Mouse (Mus musculus) small intestine, adult 2 months (tissue): ENCODE results near the gene 9630041A04Rik. TPM values are rescaled to one million over a fixed set of nuclear protein-coding genes. Genes with fewer than 3 reads are reported as not detected.

Experiments used
- H3K27ac ChIP-seq: fragments of 200-500 bp; 2 replicates; pipeline ENCODE4 v1.5.1; 2012; ENCODE audit warnings: low read depth, low read length, control low read depth, inconsistent platforms; ENCODE audit not compliant: insufficient read depth
- H3K27me3 ChIP-seq: fragments of 200-500 bp; 2 replicates; pipeline ENCODE4 v1.6.1; 2012; ENCODE audit warnings: mild to moderate bottlenecking, moderate library complexity, low read length, inconsistent platforms; ENCODE audit not compliant: control insufficient read depth, insufficient read depth
- H3K36me3 ChIP-seq: fragments of 200-500 bp; 2 replicates; pipeline ENCODE4 v1.6.1; 2012; ENCODE audit warnings: mild to moderate bottlenecking, low read length, control low read depth, inconsistent platforms; ENCODE audit not compliant: control insufficient read depth, insufficient read depth
- H3K4me1 ChIP-seq: fragments of 200-500 bp; 2 replicates; pipeline ENCODE4 v1.6.1; 2012; ENCODE audit warnings: low read length, inconsistent platforms, mixed read lengths; ENCODE audit not compliant: control insufficient read depth, insufficient read depth, insufficient read length
- H3K4me3 ChIP-seq: fragments of 200-500 bp; 2 replicates; pipeline ENCODE4 v1.5.1; 2012; ENCODE audit warnings: low read depth, mild to moderate bottlenecking, control low read depth, inconsistent platforms, low read length, moderate library complexity
- CTCF ChIP-seq: fragments of 200-500 bp; IDR thresholded peaks from 2 replicates; pipeline ENCODE4 v1.5.1; 2012; ENCODE audit warnings: low read depth, mild to moderate bottlenecking, control low read depth, inconsistent platforms, low read length, moderate library complexity, mixed read lengths; ENCODE audit not compliant: insufficient replicate concordance, insufficient read length; ENCODE audit errors: extremely low read depth
- POLR2A ChIP-seq: fragments of 200-500 bp; IDR thresholded peaks from 2 replicates; pipeline ENCODE4 v1.6.1; 2012; ENCODE audit warnings: low read depth, mild to moderate bottlenecking, control low read depth, inconsistent platforms, low read length, moderate library complexity
- WGBS: fragments of 180-500 bp; shearing (Covaris S2); methylation state at CpG from one replicate; pipeline ENCODE4 v1.1.7; 2018; 5-methylcytosine and 5-hydroxymethylcytosine counted together
- polyA plus RNA-seq: library from polyadenylated mRNA; depleted of rRNA; stranded (reverse); fragments of >200 nt; gene quantifications from 2 replicates; pipeline ENCODE4 v1.2.3, GENCODE M21; 2012

9630041A04Rik gene
- polyA plus RNA-seq, 1 experiment, result not detected

DNA sequence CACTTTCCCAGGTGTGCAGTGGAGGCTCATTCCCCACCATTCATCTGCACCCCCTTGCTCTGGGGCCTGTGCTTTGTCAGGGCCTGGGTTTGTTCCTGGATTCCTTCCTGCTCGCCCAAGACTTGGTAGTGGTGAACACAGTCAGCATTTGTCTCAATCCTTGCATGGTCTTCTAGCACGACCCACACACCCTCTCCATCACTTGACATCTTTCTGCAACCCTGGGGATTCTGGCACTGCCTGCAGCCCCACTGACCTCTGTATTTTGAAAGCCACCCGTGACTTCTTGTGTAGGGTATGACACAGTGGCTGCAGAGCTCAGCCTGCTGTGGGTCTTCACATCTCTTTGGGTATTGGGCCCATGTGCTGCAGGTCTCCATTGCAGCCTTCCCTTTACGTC, 57.1 kb downstream of the 9630041A04Rik start:
- H3K36me3 ChIP-seq, result no peaks in the 10 kb centered on the region
- no peak overlapping the region for H3K27ac ChIP-seq
- WGBS, result 69% methylated on average over 4 of the region's 4 CpGs
- TF ChIP-seq POLR2A (no peak), CTCF (no peak)
- H3K27me3 ChIP-seq, result no peaks in the 10 kb centered on the region
- H3K4me3 ChIP-seq, result no peak overlapping the region
- H3K4me1 ChIP-seq, result no peaks in the 10 kb centered on the region

DNA sequence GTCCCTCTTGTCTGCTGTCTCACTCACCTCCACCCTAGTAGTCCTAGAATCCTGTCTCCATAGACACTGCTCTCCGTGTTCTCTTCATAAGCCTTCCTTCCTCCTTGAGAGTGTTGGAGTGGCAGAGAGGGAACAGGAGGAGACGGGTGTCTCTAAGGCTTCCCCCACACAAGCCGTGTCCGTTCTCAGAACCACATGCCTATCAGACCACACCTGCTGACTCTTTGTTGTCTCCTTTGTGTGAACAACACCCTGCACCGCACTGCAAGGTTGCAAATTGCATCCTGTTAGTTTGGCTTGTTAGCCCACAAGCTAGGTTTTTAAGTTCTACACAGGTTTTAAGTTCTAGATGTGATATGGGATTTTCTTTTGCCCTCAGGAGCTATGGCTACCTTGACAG, 57.7 kb downstream of the 9630041A04Rik start:
- no peak overlapping the region for H3K4me3 ChIP-seq
- 82% methylated on average over 5 of the region's 5 CpGs for WGBS
- H3K27me3 ChIP-seq, result no peaks in the 10 kb centered on the region
- H3K4me1 ChIP-seq, result no peaks in the 10 kb centered on the region
- no peaks in the 10 kb centered on the region for H3K36me3 ChIP-seq
- no peak for TF ChIP-seq CTCF
- TF ChIP-seq POLR2A, result no peak
- H3K27ac ChIP-seq, result no peak overlapping the region

DNA sequence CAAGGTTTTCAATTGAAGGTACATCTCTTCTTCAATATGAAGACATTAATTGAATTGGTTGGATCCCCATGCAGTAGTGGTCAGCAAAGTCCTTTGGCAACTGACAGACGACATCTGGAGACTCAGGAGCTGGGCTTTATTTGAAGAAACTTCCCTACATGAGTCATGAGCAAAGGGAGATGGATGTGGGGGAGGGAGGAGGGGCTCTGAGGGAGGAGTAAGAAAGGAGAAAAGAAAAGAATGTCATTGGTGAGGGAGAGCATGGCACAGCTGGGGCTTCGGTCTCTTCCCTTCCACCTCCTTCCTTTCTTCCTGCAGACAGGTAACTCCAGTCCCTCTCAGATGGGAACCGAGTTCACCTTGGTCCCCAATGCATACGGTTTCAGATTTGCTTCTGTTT, 61.2 kb downstream of the 9630041A04Rik start:
- no peaks in the 10 kb centered on the region for H3K4me1 ChIP-seq
- TF ChIP-seq CTCF (no peak), POLR2A (no peak)
- no peaks in the 10 kb centered on the region for H3K27me3 ChIP-seq
- no peak overlapping the region for H3K4me3 ChIP-seq
- WGBS, result 62% methylated on average over 4 of the region's 4 CpGs
- no peaks in the 10 kb centered on the region for H3K36me3 ChIP-seq
- H3K27ac ChIP-seq, result no peak overlapping the region

DNA sequence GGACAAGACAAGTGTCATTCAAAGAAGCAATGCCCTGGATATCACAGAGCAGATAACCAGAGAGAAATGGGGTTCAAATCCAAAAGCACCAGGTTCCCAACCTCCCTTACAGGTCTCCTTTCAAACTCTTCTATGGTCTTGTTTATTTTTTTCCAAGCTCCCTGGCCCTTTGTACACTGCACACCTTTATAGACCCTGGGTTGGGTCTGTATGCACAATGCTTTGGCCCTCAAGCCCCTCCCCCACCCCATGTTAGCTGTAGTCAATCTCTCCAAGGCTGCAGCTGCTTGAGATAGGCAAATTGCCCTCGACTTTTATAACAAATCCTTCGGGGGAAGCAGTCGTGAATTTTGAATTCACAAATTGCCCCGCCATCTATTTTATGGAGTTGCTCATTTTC, 63.2 kb downstream of the 9630041A04Rik start:
- Histone ChIP-seq H3K36me3 (no peaks in the 10 kb centered on the region), H3K4me3 (no peak overlapping the region), H3K27ac (no peak overlapping the region), H3K4me1 (no peaks in the 10 kb centered on the region), H3K27me3 (no peaks in the 10 kb centered on the region)
- TF ChIP-seq CTCF (no peak), POLR2A (no peak)
- 36% methylated on average over 4 of the region's 4 CpGs for WGBS

DNA sequence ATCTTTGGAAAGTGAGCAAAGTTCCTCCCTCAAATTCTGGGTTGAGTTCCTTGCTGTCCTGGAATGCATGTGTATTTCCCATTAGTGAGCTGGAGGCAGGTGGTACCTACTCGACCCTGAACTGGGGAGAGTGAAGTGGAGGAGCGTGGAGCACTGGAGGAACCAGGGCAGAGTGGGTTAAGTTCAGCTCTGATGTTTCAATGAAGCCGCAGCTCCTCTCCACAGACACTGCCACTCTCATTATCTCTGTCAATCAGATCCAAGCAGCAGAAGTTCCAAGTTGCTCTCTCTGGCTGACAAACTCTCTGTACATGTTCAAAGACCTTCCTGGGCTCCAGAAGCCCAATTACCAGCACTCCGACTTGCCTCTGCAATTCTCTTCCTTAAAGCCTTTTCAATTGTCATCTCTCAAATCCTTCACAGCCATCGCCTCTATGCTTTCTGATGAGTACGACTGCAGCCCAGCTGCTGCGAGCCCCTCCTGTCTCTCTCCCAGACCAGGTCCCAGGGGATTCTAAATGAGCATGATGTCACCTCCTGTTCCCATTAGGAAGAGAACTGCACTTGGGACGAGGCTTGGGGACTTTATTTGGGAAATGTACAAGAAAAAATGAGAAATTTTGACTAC, 72.4 kb downstream of the 9630041A04Rik start:
- no peak overlapping the region for H3K27ac ChIP-seq
- WGBS, result 62% methylated on average over 8 of the region's 8 CpGs

DNA sequence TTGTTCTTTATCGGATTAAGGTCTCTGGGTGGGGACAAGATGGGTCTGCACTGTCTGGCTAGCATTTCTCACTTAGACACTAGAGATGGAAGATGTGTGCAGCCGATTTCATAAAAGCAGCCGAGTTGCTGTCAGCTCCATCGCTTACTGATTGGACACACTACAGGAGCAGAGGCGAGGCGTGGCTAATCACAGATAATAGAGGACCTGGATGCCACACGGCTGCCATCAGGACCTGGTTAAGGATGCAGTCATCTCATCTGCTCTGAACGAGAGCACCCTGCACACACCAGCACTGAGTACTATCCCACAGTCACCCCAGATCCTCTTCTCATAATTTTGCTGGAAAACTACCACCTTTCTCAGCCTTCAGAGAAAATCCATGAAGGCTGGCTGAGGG, 73.2 kb downstream of the 9630041A04Rik start:
- no peak for TF ChIP-seq CTCF
- TF ChIP-seq POLR2A, result no peak
- no peaks in the 10 kb centered on the region for H3K36me3 ChIP-seq
- H3K4me3 ChIP-seq, result no peak overlapping the region
- H3K4me1 ChIP-seq, result no peaks in the 10 kb centered on the region
- no peak overlapping the region for H3K27ac ChIP-seq
- WGBS, result 83% methylated on average over 8 of the region's 8 CpGs
- H3K27me3 ChIP-seq, result no peaks in the 10 kb centered on the region

More for the DNA sequence above, 72.4 kb downstream of the 9630041A04Rik start:
- H3K4me1 ChIP-seq, result no peaks in the 10 kb centered on the region
- no peaks in the 10 kb centered on the region for H3K27me3 ChIP-seq
- no peaks in the 10 kb centered on the region for H3K36me3 ChIP-seq
- no peak for TF ChIP-seq CTCF
- no peak for TF ChIP-seq POLR2A
- H3K4me3 ChIP-seq, result no peak overlapping the region

DNA sequence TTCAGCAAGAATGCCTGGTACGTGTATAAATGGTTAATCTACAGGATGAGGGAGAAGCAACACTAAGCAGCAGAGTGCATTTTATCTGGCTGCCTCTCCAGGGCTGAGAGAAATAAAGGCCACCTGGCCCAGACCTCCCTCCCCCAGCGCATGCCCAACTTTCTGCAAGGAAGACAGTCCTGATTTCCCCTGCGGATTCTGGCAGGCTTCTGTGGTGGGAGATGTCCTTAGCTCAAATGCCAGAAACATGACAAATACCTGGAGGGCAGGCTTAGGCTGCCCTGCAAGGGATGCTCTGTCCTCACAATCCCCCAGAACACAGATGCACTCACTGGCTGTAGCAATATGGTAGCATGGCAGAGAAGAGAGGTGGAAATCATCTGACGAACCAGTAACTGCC, 76.4 kb downstream of the 9630041A04Rik start:
- no peaks in the 10 kb centered on the region for H3K36me3 ChIP-seq
- WGBS, result 76% methylated on average over 4 of the region's 4 CpGs

More for the DNA sequence above, 76.4 kb downstream of the 9630041A04Rik start:
- H3K4me3 ChIP-seq, result no peak overlapping the region
- H3K4me1 ChIP-seq, result no peaks in the 10 kb centered on the region
- no peak for TF ChIP-seq CTCF
- no peak for TF ChIP-seq POLR2A
- H3K27ac ChIP-seq, result no peak overlapping the region
- no peaks in the 10 kb centered on the region for H3K27me3 ChIP-seq
